Mouse (Mus musculus) cortical plate, adult 2 months (tissue): Measurements from ENCODE around the gene Tmem132d.

Source experiments
- CTCF ChIP-seq: fragments of 200-500 bp; IDR thresholded peaks from 2 replicates; pipeline ENCODE4 v1.5.1; 2011; ENCODE audit warnings: mild to moderate bottlenecking, control low read depth, low read length; ENCODE audit not compliant: insufficient read depth; ENCODE audit errors: extremely low read depth
- POLR2A ChIP-seq: fragments of 200-500 bp; IDR thresholded peaks from 2 replicates; pipeline ENCODE4 v1.6.1; 2011; ENCODE audit warnings: mild to moderate bottlenecking, low read length, control low read depth; ENCODE audit not compliant: insufficient read depth; ENCODE audit errors: extremely low read depth

- TF ChIP-seq CTCF (no peak), POLR2A (no peak)
Measured at GRCm38 (mm10) chr5:128273255-128273654, 159.6 kb downstream of the Tmem132d start.
